Mouse (Mus musculus): ENCODE measurements at regions not wholly inside any gene's neighbourhood (a gene's known extent, or its start where the extent isn't known, plus 50 kb on each side); places are given as distances from the start of the nearest gene placed in this dataset.
A peak's percentile ranks its signal among the peaks of the same experiment; 100 is the strongest.

GRCm38 (mm10) chr9:14202551-14203306 is 72.1 kb upstream of the Sesn3 start:
- WGBS, result 60% methylated on average over 10 of the region's 10 CpGs
- no peaks in the 10 kb centered on the region for H3K27me3 ChIP-seq (ENCODE audit: control insufficient read depth, insufficient read depth, low read length)
- no peaks in the 10 kb centered on the region for H3K36me3 ChIP-seq (ENCODE audit: control insufficient read depth, insufficient read depth, low read length)
- no peaks in the 10 kb centered on the region for H3K9me3 ChIP-seq (replicated peaks; ENCODE audit: control insufficient read depth, low read length)
- ATAC-seq (ENCODE audit: insufficient read depth, low FRiP score), result no peak
- no peak overlapping the region for H3K4me3 ChIP-seq (replicated peaks; ENCODE audit: low read length)
- no peak overlapping the region for H3K4me2 ChIP-seq (ENCODE audit: low read depth, low read length)
- H3K9ac ChIP-seq (ENCODE audit: low read length), result no peak overlapping the region
- H3K4me1 ChIP-seq (ENCODE audit: control insufficient read depth, insufficient read depth, low read length), result peaks cover 39% of the 10 kb centered on the region
- peak overlapping the region; percentile 47; the same call in 1 of the 2 replicates for H3K27ac ChIP-seq (ENCODE audit: low read length)

DNA sequence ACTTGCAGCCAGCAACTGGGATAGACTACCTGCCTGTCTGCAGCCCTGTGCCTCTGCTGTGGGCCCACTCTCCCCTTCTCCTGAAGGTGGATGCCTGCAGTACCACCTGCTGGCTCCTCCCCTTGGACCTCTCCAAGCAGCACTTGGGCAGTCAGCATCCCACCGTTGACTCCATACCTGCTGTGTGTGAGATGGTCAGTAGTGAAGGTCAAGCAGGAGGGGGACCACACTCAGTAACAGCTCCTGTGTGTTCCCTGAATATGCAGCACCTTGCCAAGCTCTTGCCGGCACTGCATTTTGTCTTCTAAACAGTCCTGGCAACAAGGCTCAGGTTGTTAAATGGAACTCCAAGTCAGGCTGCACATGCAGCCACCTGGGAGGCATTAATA is 71.6 kb upstream of the Sesn3 start:
- H3K27me3 ChIP-seq (ENCODE audit: control insufficient read depth, insufficient read depth, low read length), result no peaks in the 10 kb centered on the region
- WGBS, result 55% methylated on average over 2 of the region's 2 CpGs
- H3K27ac ChIP-seq (ENCODE audit: low read length), result peak overlapping the region; percentile 47; the same call in 1 of the 2 replicates

DNA sequence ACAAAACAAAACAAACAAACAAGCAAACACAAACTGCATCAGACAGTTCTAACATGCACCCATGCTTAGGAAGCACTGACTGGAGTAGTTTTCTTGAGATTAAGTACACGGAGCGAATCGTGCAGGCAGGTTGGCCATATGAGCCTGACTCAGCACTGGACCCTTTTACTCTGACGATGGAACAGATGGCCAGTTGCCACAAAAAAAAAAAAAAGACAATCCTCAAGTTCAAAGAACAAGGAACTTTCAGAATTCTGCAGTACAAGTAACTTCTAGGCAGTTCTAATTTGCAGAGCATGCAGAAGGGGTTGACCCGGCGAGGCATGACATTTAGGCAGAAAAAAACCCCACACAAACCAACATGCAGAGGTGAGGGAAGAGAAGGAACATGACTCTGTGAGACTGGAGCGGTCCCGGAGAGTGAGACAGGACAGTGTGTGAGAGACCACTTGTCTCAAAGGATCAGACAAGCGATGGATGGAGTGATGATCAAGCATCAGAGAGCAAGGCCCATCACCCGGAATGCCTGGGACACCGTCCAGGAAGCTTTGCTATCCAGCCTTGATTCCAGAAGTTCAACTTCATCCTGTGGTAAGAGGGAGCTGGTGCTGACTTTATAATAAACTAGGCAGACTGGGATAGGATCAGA is 71.0 kb upstream of the Sesn3 start:
- H3K36me3 ChIP-seq (ENCODE audit: control insufficient read depth, insufficient read depth, low read length), result no peaks in the 10 kb centered on the region
- no peak overlapping the region for H3K4me3 ChIP-seq (replicated peaks; ENCODE audit: low read length)
- 59% methylated on average over 11 of the region's 11 CpGs for WGBS
- H3K9ac ChIP-seq (ENCODE audit: low read length), result no peak overlapping the region
- no peaks in the 10 kb centered on the region for H3K9me3 ChIP-seq (replicated peaks; ENCODE audit: control insufficient read depth, low read length)
- no peak for ATAC-seq (ENCODE audit: insufficient read depth, low FRiP score)
- H3K27ac ChIP-seq (ENCODE audit: low read length), result peak overlapping the region; percentile 47; the same call in 1 of the 2 replicates
- H3K4me2 ChIP-seq (ENCODE audit: low read depth, low read length), result no peak overlapping the region
- H3K4me1 ChIP-seq (ENCODE audit: control insufficient read depth, insufficient read depth, low read length), result peaks cover 39% of the 10 kb centered on the region
- no peaks in the 10 kb centered on the region for H3K27me3 ChIP-seq (ENCODE audit: control insufficient read depth, insufficient read depth, low read length)

More for the DNA sequence above, 71.6 kb upstream of the Sesn3 start:
- Histone ChIP-seq H3K4me3 (replicated peaks; ENCODE audit: low read length) (no peak overlapping the region), H3K4me1 (ENCODE audit: control insufficient read depth, insufficient read depth, low read length) (peaks cover 39% of the 10 kb centered on the region), H3K9me3 (replicated peaks; ENCODE audit: control insufficient read depth, low read length) (no peaks in the 10 kb centered on the region), H3K9ac (ENCODE audit: low read length) (no peak overlapping the region), H3K36me3 (ENCODE audit: control insufficient read depth, insufficient read depth, low read length) (no peaks in the 10 kb centered on the region), H3K4me2 (ENCODE audit: low read depth, low read length) (no peak overlapping the region)
- ATAC-seq (ENCODE audit: insufficient read depth, low FRiP score), result no peak

DNA sequence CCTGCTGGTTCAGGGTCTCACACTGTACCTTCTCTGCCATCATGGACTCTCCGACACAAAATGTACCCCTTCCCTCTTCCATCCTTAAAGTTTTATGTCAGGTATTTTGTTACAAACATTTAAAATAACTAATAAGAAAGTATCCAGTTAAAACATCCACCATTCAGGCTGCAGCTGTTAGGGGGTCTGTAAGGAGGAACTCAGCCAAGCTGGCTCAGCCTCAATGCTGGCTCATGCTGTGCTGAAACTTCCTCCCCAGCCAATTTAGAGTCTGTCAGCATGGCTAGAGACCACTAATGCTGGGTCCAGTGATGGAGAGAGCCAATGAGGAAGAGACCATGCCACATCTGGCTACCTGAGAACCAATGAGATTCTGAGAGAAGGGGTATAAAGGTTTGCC is 70.0 kb upstream of the Sesn3 start:
- 71% methylated on average over 1 of the region's 1 CpGs for WGBS
- no peaks in the 10 kb centered on the region for H3K36me3 ChIP-seq (ENCODE audit: control insufficient read depth, insufficient read depth, low read length)
- no peaks in the 10 kb centered on the region for H3K9me3 ChIP-seq (replicated peaks; ENCODE audit: control insufficient read depth, low read length)
- no peak overlapping the region for H3K4me3 ChIP-seq (replicated peaks; ENCODE audit: low read length)
- no peak overlapping the region for H3K9ac ChIP-seq (ENCODE audit: low read length)
- no peak overlapping the region for H3K4me2 ChIP-seq (ENCODE audit: low read depth, low read length)
- no peaks in the 10 kb centered on the region for H3K27me3 ChIP-seq (ENCODE audit: control insufficient read depth, insufficient read depth, low read length)
- peaks cover 35% of the 10 kb centered on the region for H3K4me1 ChIP-seq (ENCODE audit: control insufficient read depth, insufficient read depth, low read length)
- no peak for ATAC-seq (ENCODE audit: insufficient read depth, low FRiP score)
- peak overlapping the region; percentile 47; the same call in 1 of the 2 replicates for H3K27ac ChIP-seq (ENCODE audit: low read length)

DNA sequence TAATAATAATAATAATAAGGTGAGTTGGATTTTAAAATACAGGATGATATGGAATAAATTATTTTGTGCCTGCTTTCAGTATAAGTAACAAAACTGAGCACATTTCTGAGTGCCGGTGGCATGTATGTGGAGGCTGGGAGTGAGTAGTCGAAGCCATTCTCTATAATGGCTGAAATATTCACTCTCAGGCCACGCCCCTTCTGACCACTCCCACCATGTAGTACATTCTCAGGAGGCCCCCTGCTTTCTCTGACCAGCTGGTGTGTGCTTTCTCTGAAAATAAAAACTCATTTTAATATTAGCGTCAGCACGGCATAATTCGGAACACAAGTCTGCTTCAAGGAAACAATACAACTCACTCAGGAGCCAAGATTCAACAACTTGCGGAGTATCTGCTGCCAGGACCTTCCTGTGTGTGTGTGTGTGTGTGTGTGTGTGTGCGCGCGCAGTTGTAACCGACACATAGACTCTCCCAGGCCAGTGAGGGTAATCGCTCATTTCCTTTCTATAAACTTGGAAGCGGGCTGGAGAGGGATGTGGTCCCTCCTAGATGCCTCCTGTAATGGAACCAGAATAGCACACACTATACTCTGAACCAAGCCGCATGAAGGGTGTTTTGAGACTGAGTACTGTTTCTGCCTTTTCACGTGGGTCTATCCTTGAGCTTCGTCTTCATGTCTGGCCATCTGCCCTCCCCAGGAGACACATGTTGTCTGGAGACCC is 67.9 kb upstream of the Sesn3 start:
- peak overlapping the region; percentile 21; the same call in 1 of the 2 replicates for H3K4me2 ChIP-seq (ENCODE audit: low read depth, low read length)
- no peaks in the 10 kb centered on the region for H3K27me3 ChIP-seq (ENCODE audit: control insufficient read depth, insufficient read depth, low read length)
- ATAC-seq (ENCODE audit: insufficient read depth, low FRiP score), result peak; percentile 73; the same call in 1 of the 2 replicates
- H3K4me3 ChIP-seq (replicated peaks; ENCODE audit: low read length), result no peak overlapping the region
- H3K9ac ChIP-seq (ENCODE audit: low read length), result no peak overlapping the region
- 55% methylated on average over 16 of the region's 16 CpGs for WGBS
- H3K27ac ChIP-seq (ENCODE audit: low read length), result peak overlapping the region; percentile 72
- H3K4me1 ChIP-seq (ENCODE audit: control insufficient read depth, insufficient read depth, low read length), result peaks cover 25% of the 10 kb centered on the region; the same call in 1 of the 2 replicates
- H3K36me3 ChIP-seq (ENCODE audit: control insufficient read depth, insufficient read depth, low read length), result no peaks in the 10 kb centered on the region
- no peaks in the 10 kb centered on the region for H3K9me3 ChIP-seq (replicated peaks; ENCODE audit: control insufficient read depth, low read length)

DNA sequence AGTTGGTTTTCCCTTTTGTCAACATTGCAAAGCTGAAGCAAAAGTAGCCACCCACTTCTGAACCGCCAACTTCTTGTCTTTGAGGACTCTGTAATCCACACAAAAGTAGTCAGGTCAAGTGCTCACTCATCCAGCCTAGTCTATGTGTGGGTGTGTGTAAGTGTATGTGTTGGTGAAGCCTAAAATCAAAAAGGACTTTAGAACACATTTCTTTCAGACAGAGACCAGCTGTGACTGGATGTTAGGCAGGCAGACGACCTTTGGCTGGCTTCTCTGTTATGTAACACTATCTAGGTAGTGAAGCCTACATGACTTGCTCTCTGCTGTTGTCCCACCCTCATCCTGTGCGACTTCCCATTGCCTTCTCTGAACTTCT is 67.3 kb upstream of the Sesn3 start:
- Histone ChIP-seq H3K4me1 (ENCODE audit: control insufficient read depth, insufficient read depth, low read length) (peaks cover 25% of the 10 kb centered on the region; the same call in 1 of the 2 replicates), H3K4me2 (ENCODE audit: low read depth, low read length) (no peak overlapping the region), H3K27me3 (ENCODE audit: control insufficient read depth, insufficient read depth, low read length) (no peaks in the 10 kb centered on the region), H3K27ac (ENCODE audit: low read length) (peak overlapping the region; percentile 72), H3K9me3 (replicated peaks; ENCODE audit: control insufficient read depth, low read length) (no peaks in the 10 kb centered on the region), H3K4me3 (replicated peaks; ENCODE audit: low read length) (no peak overlapping the region), H3K36me3 (ENCODE audit: control insufficient read depth, insufficient read depth, low read length) (no peaks in the 10 kb centered on the region), H3K9ac (ENCODE audit: low read length) (no peak overlapping the region)
- ATAC-seq (ENCODE audit: insufficient read depth, low FRiP score), result peak; percentile 53; the same call in 1 of the 2 replicates
- 39% methylated on average over 3 of the region's 3 CpGs for WGBS

GRCm38 (mm10) chr9:14213283-14213682 is 61.6 kb upstream of the Sesn3 start:
- 58% methylated on average over 2 of the region's 2 CpGs for WGBS
- no peak for ATAC-seq (ENCODE audit: insufficient read depth, low FRiP score)
- no peaks in the 10 kb centered on the region for H3K9me3 ChIP-seq (replicated peaks; ENCODE audit: control insufficient read depth, low read length)

GRCm38 (mm10) chr9:14215171-14215782 is 59.6 kb upstream of the Sesn3 start:
- Histone ChIP-seq H3K4me3 (replicated peaks; ENCODE audit: low read length) (no peak overlapping the region), H3K36me3 (ENCODE audit: control insufficient read depth, insufficient read depth, low read length) (no peaks in the 10 kb centered on the region), H3K9ac (ENCODE audit: low read length) (no peak overlapping the region), H3K9me3 (replicated peaks; ENCODE audit: control insufficient read depth, low read length) (no peaks in the 10 kb centered on the region), H3K27ac (ENCODE audit: low read length) (no peak overlapping the region), H3K27me3 (ENCODE audit: control insufficient read depth, insufficient read depth, low read length) (no peaks in the 10 kb centered on the region), H3K4me1 (ENCODE audit: control insufficient read depth, insufficient read depth, low read length) (0 out of 2 replicates have a peak, but pooled peaks cover 10% of the 10 kb centered on the region), H3K4me2 (ENCODE audit: low read depth, low read length) (no peak overlapping the region)
- 0 out of 2 replicates have a peak, but pooled peaks have one; percentile 56 for ATAC-seq (ENCODE audit: insufficient read depth, low FRiP score)
- WGBS, result 40% methylated on average over 5 of the region's 5 CpGs

More at GRCm38 (mm10) chr9:14213283-14213682, 61.6 kb upstream of the Sesn3 start:
- Histone ChIP-seq H3K27me3 (ENCODE audit: control insufficient read depth, insufficient read depth, low read length) (no peaks in the 10 kb centered on the region), H3K27ac (ENCODE audit: low read length) (no peak overlapping the region), H3K36me3 (ENCODE audit: control insufficient read depth, insufficient read depth, low read length) (no peaks in the 10 kb centered on the region), H3K4me3 (replicated peaks; ENCODE audit: low read length) (no peak overlapping the region), H3K4me2 (ENCODE audit: low read depth, low read length) (no peak overlapping the region), H3K4me1 (ENCODE audit: control insufficient read depth, insufficient read depth, low read length) (0 out of 2 replicates have a peak, but pooled peaks cover 10% of the 10 kb centered on the region), H3K9ac (ENCODE audit: low read length) (no peak overlapping the region)

Measured in stomach, embryonic 16.5 days (tissue).